Mouse (Mus musculus) left cerebral cortex, postnatal 4 days (tissue): ENCODE measurements around the gene Phgr1. TPM values are rescaled to one million over a fixed set of nuclear protein-coding genes. Genes with fewer than 3 reads are reported as not detected.
A peak's percentile ranks its signal among the peaks of the same experiment; 100 is the strongest.

ENCODE experiments used
- DNase-seq: peaks from one replicate; pipeline ENCODE4 v3.0.0-alpha.2; 2022
- intact Hi-C: fragments of 180-260 bp; cut with DNase I; formaldehyde crosslinking; loops from one replicate; pipeline ENCODE4 v1.15.1; 2025
- total RNA-seq, 2 experiments: library from RNA; stranded (reverse); gene quantifications; 2 replicates each; pipeline ENCODE4 v1.2.3; 2021

Phgr1 gene
- total RNA-seq, result not detected

DNA sequence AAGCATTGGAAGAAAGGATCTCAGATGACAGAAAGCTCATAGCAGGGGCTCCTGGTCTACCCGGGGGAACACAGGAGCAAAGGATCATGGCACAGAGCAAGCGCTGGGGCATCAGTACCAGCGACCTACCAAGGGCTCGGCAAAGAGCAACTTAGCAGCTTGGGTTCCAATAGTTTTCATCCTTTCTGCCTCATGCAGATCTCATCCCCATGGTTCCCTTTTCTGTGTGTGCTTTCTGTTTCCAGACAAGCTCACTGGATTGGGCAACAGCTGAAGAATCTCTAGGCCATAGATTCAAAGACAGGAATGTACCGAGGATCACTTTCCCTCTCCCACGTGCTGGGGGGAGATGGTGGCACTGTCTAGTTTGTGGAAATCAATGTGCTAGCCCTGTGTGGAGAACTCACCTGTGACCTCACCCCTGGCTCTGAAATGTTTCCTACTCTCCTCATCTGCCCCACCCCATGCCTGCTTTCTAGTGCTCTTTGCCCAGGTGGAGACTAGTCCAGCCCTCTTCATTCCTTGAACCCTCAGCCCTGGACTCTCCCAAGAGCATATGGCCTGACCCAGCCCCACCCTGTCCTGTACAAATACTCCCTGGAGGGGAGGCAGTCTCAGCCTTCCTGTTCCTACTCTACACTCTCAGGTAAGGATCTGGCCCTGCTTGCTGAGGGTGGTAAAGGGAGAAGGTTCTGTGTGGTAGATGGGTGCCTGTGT is at the start of gene Phgr1:
Phgr1 (plus strand) TSS at position 612 of the 717 bp plus-strand sequence.
- intact Hi-C loops, result no loop called here
- no peak for DNase-seq

DNA sequence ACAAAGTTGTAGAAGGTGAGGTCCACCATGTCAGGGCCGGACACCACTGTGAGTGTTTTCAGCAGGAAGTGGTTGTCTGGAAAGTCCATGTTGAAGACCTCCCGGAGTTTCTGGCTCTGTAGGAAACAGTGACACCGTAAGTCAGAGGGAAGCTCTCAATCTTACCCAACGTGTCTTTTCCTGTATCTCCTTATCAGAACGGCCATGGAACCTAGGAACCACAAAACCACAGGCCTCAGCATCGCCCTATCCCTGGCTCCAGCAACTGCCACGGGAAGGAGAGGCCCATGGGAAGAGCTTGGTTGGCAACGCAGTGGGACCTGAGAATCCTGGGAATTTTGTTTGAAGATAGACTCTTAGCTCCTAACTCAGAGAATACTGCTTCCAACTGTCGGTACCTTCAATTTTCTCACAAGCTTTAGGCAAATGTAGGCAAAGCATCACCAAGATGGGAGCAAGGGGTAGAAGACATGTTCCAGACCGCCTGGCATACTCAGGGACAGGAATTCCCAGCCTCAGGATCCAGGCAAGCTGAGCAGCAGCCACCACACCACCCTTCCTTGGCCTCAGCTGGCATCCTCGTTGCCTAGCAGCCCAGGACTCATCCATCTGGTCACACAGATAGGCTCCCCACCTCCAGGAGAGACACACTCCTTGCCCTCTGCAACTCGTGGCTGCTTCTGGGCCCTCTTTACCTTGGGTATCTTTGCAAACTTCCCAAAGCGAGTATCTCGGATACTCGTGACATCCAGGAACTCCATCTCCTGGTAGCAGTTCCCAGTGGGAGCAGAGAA is 48.7 kb upstream of the Phgr1 start:
- DNase-seq, result no peak
- intact Hi-C loops, result no loop called here

- intact Hi-C loops, result no loop called here
- DNase-seq, result no peak
These were observed 47.1 kb upstream of the Phgr1 start for GRCm38 (mm10) chr2:118725511-118725910.

DNA sequence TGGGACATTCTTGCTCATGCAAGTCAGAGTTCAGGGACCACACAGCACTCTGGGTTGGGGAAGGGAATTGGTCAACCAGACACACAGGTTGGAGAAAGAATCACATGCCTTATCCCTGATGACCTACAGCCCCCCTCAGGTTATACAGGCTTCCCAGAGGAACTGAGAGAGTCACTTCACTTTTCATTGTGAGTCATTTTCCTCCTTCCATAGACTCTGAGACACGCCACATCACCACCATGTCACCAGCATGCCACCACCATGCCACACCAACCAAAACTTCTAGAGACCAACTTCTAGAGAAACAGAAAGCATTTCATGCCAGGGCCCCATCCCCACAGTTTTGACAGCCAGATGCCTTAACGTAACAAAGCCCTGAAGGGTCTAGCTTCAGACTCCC is 45.7 kb upstream of the Phgr1 start:
- no peak for DNase-seq
- intact Hi-C loops, result no loop called here

DNA sequence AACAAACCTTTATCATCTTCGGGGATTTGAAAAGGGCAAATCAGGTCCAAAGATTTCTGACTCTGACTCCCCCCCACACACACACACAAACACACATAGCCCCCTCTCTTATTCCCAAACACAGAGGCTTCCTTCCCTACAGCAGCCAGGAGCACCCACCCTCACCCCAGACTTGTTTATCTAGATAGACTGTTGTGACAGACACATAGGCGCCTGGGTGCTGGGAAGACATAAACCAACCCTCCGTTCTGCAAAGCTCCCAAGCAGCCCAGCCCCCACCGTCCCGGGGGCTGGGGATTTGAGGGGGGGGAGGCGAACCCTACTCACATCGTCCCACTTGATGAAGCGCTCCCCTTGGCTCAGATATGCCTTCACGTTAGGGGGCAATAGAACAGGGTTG is 44.7 kb upstream of the Phgr1 start:
- DNase-seq, result no peak
- intact Hi-C loops, result no loop called here

DNA sequence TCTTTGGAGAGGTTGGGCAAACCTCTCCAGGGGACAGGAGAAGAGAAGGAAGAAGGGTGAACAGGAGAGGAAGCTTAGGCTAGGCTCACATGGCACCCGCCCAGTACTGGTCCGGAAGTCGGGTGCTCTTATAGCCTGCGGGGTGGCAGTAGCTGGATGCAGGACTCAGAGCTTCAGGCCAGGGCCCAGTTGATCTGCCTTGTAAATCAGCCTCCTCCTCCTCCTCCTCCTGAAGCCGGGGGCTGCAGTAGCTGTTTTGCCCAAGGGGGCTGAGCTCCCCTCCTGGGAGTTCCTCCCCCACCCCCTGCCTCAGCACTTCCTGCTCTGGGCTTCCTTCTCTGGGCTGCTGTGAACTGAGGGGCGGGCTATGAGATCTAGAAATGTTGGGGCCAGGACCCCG is 44.2 kb upstream of the Phgr1 start, which contains the start of gene Plcb2:
Plcb2 (minus strand) TSS at position 102 of the 400 bp plus-strand sequence.
- no peak for DNase-seq
- intact Hi-C loops, result no loop called here

- intact Hi-C loops, result no loop called here
- DNase-seq, result no peak
These were observed 43.4 kb upstream of the Phgr1 start for GRCm38 (mm10) chr2:118729194-118729593.

- DNase-seq, result no peak
- intact Hi-C loops, result no loop called here
These were observed 42.5 kb upstream of the Phgr1 start for GRCm38 (mm10) chr2:118729816-118730621.

GRCm38 (mm10) chr2:118730622-118730915 is 42.0 kb upstream of the Phgr1 start:
- DNase-seq, result peak; percentile 59
- intact Hi-C loops, result no loop called here

GRCm38 (mm10) chr2:118731981-118732380 is 40.6 kb upstream of the Phgr1 start:
- intact Hi-C loops, result no loop called here
- DNase-seq, result no peak

DNA sequence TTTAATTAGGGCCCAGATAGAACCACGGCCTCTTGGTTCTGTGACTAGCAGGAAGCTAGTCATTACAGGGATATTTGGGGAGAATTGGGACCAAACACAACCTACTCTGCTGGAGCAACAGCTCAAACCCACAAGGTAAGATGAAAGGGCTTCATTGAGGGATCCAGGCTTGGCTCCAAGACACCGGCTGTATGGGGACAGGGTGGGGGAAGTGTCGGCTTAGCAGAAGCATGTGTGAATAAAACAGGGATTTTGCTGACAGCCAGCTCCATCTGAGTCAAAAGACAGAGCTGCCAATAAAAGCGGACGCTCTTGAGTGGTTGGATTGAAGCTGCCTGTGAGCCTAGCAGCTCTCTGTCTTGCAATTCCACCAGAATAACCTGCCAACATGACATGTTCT is 39.2 kb upstream of the Phgr1 start:
- intact Hi-C loops, result no loop called here

GRCm38 (mm10) chr2:118740341-118740740 is 32.2 kb upstream of the Phgr1 start:
- no peak for DNase-seq
- intact Hi-C loops, result loop anchor here (10.0 kb wide), 1 partner anchor 144 kb away; no protein-coding TSS in a partner anchor

More for the DNA sequence above, 39.2 kb upstream of the Phgr1 start:
- peak; percentile 34 for DNase-seq

DNA sequence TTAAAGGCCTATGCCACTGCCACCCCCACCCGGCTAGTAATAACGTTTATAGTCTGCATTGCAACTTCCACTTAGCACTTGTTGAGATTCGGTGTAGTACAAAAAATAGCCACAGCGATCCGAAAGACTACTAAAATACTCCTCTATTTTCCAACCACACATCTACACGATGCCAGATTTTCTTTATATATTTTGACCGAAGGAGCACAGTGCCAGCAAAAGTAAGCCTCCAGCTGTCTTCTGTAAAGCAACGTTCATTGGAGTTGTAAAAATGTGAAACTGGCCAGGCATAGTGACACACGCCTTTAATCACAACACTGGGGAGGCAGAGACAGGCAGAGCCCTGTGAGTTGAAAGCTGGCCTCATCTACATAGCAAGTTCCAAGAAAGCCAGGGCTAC is 31.4 kb upstream of the Phgr1 start:
- intact Hi-C loops, result loop anchor here (10.0 kb wide), 1 partner anchor 144 kb away; no protein-coding TSS in a partner anchor
- DNase-seq, result no peak

GRCm38 (mm10) chr2:118743261-118743943 is 29.2 kb upstream of the Phgr1 start:
- intact Hi-C loops, result loop anchor here (10.0 kb wide), 1 partner anchor 141 kb away; no protein-coding TSS in a partner anchor
- no peak for DNase-seq

- no peak for DNase-seq
- intact Hi-C loops, result loop anchor here (5.0 to 10.0 kb wide), 2 partner anchors 42 to 140 kb away; partner anchors contain the start of gene Ankrd63
These were observed 27.9 kb upstream of the Phgr1 start for GRCm38 (mm10) chr2:118744621-118745020.

DNA sequence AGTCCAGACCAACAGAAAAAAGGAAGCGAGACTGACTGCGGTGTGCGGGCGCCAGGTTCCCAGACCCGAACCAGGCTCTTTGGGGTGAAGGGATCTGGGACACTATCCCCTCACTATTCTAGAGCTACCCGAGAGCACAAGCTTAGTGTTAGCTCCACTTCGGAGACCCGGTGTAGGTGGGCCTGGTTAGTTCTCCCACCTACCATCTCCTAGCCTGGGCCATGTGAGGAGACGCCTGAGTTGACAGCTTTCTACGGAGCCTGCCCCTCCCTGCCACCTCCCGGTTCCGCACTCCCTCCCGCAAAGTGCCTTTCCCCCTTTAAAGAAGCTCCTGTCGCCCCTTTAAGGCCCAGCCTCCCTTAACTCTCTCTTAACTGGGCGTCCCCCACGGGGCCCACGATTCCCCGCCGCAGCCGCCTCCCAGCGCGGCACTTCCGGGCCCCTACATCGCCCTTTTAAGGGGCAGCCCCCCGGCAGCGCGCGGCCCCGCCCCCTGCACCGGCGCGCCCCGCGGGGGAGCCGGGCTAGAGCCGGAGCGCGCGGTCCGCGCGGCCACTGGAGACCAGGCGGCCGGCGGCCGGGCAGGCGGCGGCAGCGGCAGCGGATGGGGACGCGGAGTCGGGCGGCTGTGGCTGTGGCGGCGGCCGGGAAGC is 27.2 kb upstream of the Phgr1 start, which contains the start of gene Inafm2:
Inafm2 (plus strand) TSS at position 527 of the 653 bp plus-strand sequence.
- DNase-seq, result peak; percentile 92
- intact Hi-C loops, result loop anchor here (5.0 to 10.0 kb wide), 2 partner anchors 43 to 139 kb away; partner anchors contain the start of gene Ankrd63

DNA sequence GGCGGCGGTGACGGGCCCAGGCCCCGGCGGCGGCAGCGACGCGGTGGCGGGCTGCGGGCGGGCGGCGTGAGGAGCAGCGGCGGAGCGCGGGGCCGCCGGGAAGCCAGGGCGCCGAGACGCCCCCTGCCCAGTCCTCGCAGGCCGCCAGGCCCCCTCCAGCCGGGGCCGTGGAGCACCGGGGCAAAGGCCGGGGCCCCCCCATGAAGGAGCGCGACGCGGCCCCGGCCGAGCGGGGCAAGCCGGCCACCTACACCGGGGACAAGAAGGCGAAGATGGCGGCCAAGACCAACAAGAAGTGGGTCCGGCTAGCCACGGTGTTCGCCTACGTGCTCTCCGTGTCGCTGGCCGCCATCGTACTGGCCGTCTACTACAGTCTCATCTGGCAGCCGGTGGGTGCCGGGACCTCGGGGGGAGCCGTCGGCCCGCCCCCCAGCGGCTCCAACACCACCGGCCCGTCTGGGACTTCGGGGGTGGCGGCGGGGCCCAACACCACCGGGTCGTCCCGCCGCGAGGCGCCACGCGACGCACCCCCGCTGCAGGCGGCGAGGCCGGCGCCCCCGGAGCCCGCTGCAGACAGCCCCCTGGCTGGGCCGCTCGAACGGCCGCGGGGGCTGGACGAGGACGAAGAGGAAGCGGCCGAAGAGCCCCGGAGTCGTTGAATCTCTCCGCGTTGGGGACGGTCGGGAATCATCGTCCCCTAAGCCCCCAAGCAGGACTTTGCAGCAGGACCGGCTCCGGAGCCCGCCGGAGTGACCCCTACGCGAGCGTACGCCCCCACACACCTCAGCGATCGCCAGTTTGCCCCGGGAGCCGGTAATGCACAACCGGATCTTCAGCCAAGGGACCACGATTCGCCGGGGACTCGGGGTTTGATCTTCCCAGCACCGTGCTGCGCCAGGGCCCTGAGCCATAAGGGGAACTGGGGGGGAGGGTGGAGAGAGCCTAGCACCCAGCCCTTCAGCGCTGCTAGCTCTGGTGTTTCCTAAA is 26.4 kb upstream of the Phgr1 start:
- DNase-seq, result peak; percentile 44

DNA sequence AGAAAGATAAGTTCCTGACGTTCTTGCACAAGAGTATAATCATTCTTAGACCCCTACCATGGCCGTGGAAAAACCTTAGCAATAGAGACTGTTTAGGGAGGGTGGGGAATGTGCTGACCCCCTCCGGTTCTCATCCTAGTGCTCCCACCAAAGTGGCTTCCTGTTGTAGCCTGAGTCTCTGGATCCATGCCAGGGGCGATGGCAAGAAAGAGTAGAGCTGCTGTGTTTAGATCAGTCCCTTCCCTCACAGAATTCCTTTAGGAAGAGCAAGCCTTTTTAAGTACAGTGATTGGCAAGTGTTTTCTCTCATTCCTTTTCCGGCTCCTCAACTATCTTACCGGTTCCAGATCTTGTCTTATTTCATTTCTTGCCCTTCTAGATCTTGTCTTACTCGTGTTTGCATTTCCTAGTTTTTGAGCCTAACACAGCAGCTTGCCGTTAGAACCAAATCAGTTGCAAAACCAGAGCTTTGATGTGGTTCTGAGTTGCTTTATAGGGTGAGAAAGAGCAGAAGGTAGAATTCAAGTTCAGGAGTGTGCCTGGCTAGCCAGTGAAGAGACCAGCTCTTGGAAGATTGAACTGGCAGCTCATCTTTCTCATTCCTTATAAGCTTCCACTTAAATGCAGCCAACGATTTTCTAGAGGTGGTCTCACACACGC is 25.1 kb upstream of the Phgr1 start:
- intact Hi-C loops, result loop anchor here (5.0 to 10.0 kb wide), 2 partner anchors 45 to 137 kb away; partner anchors contain the start of gene Ankrd63
- DNase-seq, result peak; percentile 60

More for the DNA sequence above, 26.4 kb upstream of the Phgr1 start:
- intact Hi-C loops, result loop anchor here (5.0 to 10.0 kb wide), 2 partner anchors 44 to 139 kb away; partner anchors contain the start of gene Ankrd63
